Mouse (Mus musculus) macrophage (primary cell): ENCODE results near the gene Frmd8. TPM values are rescaled to one million over a fixed set of nuclear protein-coding genes. Genes with fewer than 3 reads are reported as not detected.
A peak's percentile ranks its signal among the peaks of the same experiment; 100 is the strongest.

ENCODE experiments used
- H3K27ac ChIP-seq: fragments of 350-480 bp; formaldehyde crosslinking; 2 replicates; pipeline ENCODE4 v1.9.0; 2021
- H3K36me3 ChIP-seq: fragments of 350-480 bp; formaldehyde crosslinking; 2 replicates; pipeline ENCODE4 v1.9.0; 2021; ENCODE audit errors: inconsistent target
- H3K4me3 ChIP-seq: fragments of 350-480 bp; formaldehyde crosslinking; 2 replicates; pipeline ENCODE4 v1.9.0; 2021; ENCODE audit errors: inconsistent target
- H3K79me2 ChIP-seq: fragments of 350-480 bp; formaldehyde crosslinking; 2 replicates; pipeline ENCODE4 v1.9.0; 2021; ENCODE audit errors: inconsistent target
- WGBS: methylation state at CpG from one replicate; pipeline ENCODE4 v1.1.7; 2026; ENCODE audit warnings: inconsistent platforms; ENCODE audit not compliant: missing documents; 5-methylcytosine and 5-hydroxymethylcytosine counted together
- polyA plus RNA-seq: library from polyadenylated mRNA; stranded (reverse); fragments of 250-400 nt; gene quantifications from 3 replicates; pipeline ENCODE4 v1.2.4, GENCODE M21; 2018; ENCODE audit warnings: inconsistent platforms

Frmd8 gene
- polyA plus RNA-seq, 1 experiment from 2014 or later = 8.1 TPM

GRCm38 (mm10) chr19:5874391-5874968 lies 594 bp downstream of the Frmd8 start:
- peak overlapping the region; percentile 95 for H3K4me3 ChIP-seq
- WGBS = 6% methylated on average over 13 of the region's 13 CpGs
- peaks cover 59% of the 10 kb centered on the region for H3K79me2 ChIP-seq
- H3K36me3 ChIP-seq = peaks cover 22% of the 10 kb centered on the region; the same call in 1 of the 2 replicates
- H3K27ac ChIP-seq = peak overlapping the region; percentile 68

- H3K27ac ChIP-seq = no peak overlapping the region
- H3K79me2 ChIP-seq = peaks cover 44% of the 10 kb centered on the region
- H3K4me3 ChIP-seq = no peak overlapping the region
- peaks cover 36% of the 10 kb centered on the region for H3K36me3 ChIP-seq
- 84% methylated on average over 19 of the region's 19 CpGs for WGBS
Observed at GRCm38 (mm10) chr19:5872931-5873556, 2.0 kb downstream of the Frmd8 start.

DNA sequence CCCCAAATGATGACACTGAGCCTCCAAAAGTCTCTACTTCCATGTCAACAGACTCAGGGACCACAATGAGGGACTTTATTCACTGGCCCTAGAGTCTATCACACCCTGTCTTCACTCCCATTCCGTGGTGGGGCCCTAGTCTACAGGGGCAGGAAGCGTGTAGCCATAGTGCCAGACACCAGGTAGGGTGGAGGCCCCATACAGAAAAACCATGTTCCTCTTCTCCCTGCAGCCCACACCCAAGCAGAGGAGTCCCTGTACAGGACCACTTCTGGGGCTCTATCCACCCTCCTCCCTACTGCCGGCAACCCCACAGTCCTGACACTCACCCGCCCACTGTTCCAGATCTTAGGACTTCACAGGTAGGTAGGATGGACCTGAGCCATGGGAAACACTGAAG lies 2.5 kb downstream of the Frmd8 start:
- Histone ChIP-seq H3K36me3 (peaks cover 41% of the 10 kb centered on the region), H3K79me2 (peaks cover 44% of the 10 kb centered on the region), H3K4me3 (no peak overlapping the region), H3K27ac (no peak overlapping the region)
- WGBS = 50% methylated on average over 4 of the region's 4 CpGs

- 36% methylated on average over 6 of the region's 6 CpGs for WGBS
- Histone ChIP-seq H3K79me2 (peaks cover 44% of the 10 kb centered on the region), H3K4me3 (no peak overlapping the region), H3K27ac (no peak overlapping the region), H3K36me3 (peaks cover 49% of the 10 kb centered on the region)
Observed at GRCm38 (mm10) chr19:5871683-5872082, 3.4 kb downstream of the Frmd8 start.

- 30% methylated on average over 7 of the region's 7 CpGs for WGBS
- no peak overlapping the region for H3K4me3 ChIP-seq
- no peak overlapping the region for H3K27ac ChIP-seq
- H3K79me2 ChIP-seq = peaks cover 44% of the 10 kb centered on the region
- peaks cover 53% of the 10 kb centered on the region for H3K36me3 ChIP-seq
Observed at GRCm38 (mm10) chr19:5871273-5871672, 3.8 kb downstream of the Frmd8 start.

- 97% methylated on average over 5 of the region's 6 CpGs for WGBS
Observed at GRCm38 (mm10) chr19:5868096-5868495, 7.0 kb downstream of the Frmd8 start.

DNA sequence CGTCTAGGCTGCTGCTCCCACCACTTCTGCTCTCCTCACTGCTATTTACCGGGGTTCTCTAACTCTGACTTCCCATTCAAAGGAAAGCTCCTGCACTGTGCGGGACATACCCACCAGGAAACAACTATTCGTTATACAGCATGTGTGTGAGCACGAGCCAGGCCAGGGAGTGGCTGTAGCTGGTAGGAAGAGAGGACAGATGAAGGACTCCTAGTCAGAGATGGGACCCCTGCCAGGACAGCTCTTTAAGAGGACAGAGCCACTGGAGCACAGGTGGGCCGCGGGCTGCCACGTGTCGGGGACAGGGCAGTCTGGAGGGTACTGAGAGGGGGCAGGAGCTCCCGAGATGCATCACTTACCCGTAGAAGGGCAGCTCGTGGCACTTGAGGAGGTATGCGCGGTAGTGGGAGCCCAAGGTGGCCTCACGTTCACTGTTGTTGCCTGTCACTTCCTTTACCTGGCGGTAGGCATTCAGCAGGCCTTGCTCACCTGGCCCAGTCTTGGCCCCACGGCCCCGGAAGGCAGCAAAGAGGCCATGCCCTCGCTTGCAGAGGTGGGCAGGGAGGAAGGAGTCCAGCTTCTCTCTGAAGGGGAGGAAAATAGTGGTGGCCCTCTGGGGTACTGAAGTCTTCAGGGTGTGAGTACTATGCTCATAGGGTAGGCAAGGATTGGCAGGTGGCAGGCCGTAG lies 10.2 kb downstream of the Frmd8 start:
- H3K36me3 ChIP-seq = peaks cover 91% of the 10 kb centered on the region
- no peak overlapping the region for H3K4me3 ChIP-seq
- 93% methylated on average over 14 of the region's 20 CpGs for WGBS
- H3K79me2 ChIP-seq = no peaks in the 10 kb centered on the region
- H3K27ac ChIP-seq = no peak overlapping the region

More at GRCm38 (mm10) chr19:5868096-5868495, 7.0 kb downstream of the Frmd8 start:
- H3K4me3 ChIP-seq = no peak overlapping the region
- H3K36me3 ChIP-seq = peaks cover 85% of the 10 kb centered on the region
- H3K27ac ChIP-seq = no peak overlapping the region
- H3K79me2 ChIP-seq = peaks cover 24% of the 10 kb centered on the region

DNA sequence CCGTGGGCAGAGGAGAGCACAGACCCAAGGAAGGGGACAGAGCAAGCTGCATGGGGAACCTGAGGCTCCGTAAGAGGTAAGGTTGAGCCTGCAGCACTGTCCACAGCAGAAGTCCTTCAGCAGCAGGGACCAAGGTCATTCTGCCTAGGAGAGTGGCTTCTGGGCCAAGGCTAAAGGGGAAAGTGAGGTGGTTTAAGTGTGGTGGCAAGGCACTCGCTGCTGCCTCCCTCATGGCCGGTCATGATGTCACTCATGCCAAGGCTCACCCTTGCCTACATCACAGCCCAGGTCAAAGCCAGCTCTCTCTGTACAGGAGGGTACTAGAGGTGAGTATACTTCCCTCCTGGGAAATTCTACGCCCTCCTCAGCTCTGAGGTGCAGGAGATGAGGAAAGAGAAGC lies 11.3 kb downstream of the Frmd8 start:
- Histone ChIP-seq H3K4me3 (no peak overlapping the region), H3K79me2 (peaks cover 4% of the 10 kb centered on the region; the same call in 1 of the 2 replicates), H3K27ac (no peak overlapping the region), H3K36me3 (peaks cover 91% of the 10 kb centered on the region)
- 100% methylated on average over 5 of the region's 5 CpGs for WGBS

GRCm38 (mm10) chr19:5862335-5863085 lies 12.6 kb downstream of the Frmd8 start:
- Histone ChIP-seq H3K27ac (no peak overlapping the region), H3K36me3 (peaks cover 91% of the 10 kb centered on the region), H3K4me3 (no peak overlapping the region), H3K79me2 (peaks cover 5% of the 10 kb centered on the region; the same call in 1 of the 2 replicates)
- WGBS = 95% methylated on average over 10 of the region's 14 CpGs

DNA sequence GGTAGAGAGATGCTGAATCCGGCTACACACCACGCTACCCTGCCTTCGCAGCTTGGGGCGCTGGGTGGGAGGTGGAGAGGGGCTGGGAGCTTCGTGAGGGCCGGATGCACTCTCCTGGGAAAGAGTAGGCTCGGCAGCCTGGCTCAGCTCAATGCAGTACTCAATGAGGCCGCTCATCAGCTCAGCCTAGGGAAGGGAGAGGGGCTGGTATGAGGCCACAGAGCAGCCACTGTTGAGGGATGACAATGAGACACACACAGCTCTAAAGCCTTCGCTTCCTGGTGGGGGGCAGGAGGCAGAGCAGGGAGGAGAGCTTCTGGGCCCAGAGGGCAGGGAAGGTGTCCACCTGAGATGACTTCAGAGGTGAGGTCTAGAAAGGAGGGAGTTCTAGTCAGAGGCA lies 18.5 kb downstream of the Frmd8 start:
- Histone ChIP-seq H3K4me3 (no peak overlapping the region), H3K27ac (no peak overlapping the region), H3K79me2 (peaks cover 5% of the 10 kb centered on the region; the same call in 1 of the 2 replicates), H3K36me3 (peaks cover 74% of the 10 kb centered on the region)
- 93% methylated on average over 9 of the region's 9 CpGs for WGBS

GRCm38 (mm10) chr19:5852035-5852722 lies 22.9 kb downstream of the Frmd8 start:
- 95% methylated on average over 11 of the region's 12 CpGs for WGBS
- Histone ChIP-seq H3K4me3 (no peak overlapping the region), H3K36me3 (peaks cover 37% of the 10 kb centered on the region; the same call in 1 of the 2 replicates), H3K27ac (peak overlapping the region; percentile 100), H3K79me2 (peaks cover 40% of the 10 kb centered on the region)

- Histone ChIP-seq H3K4me3 (no peak overlapping the region), H3K79me2 (peaks cover 43% of the 10 kb centered on the region), H3K36me3 (peaks cover 31% of the 10 kb centered on the region; the same call in 1 of the 2 replicates), H3K27ac (peak overlapping the region; percentile 100)
- WGBS = 93% methylated on average over 4 of the region's 5 CpGs
Observed at GRCm38 (mm10) chr19:5851481-5851971, 23.5 kb downstream of the Frmd8 start.

DNA sequence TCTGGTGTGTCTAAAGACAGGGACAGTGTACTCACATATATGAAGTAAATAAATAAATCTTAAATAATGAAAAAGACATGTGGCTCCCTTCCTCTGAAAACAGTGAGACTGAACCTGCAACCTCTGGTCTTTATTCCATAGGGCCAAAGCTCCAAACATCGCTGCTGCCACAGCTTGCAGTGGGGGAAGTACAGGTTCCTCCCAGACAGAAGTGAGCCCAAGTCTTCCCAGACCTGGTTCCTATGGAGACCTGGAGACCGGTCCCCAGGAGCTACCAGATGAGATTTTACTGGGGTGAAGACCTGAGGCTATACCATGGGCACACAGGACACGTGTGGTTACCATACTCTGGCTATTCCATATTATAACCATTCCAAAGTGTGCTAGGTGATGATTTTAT lies 24.2 kb downstream of the Frmd8 start:
- whole genome bisulfite sequencing = 89% methylated on average over 3 of the region's 3 CpGs
- peak overlapping the region; percentile 100 for H3K27ac ChIP-seq
- peaks cover 43% of the 10 kb centered on the region for H3K79me2 ChIP-seq
- H3K36me3 ChIP-seq = peaks cover 24% of the 10 kb centered on the region; the same call in 1 of the 2 replicates
- H3K4me3 ChIP-seq = no peak overlapping the region
